Mouse (Mus musculus) hindbrain, embryonic 16.5 days (tissue): ENCODE measurements around the gene Ube2z. TPM values are rescaled to one million over a fixed set of nuclear protein-coding genes. Genes with fewer than 3 reads are reported as not detected.
A peak's percentile ranks its signal among the peaks of the same experiment; 100 is the strongest.

Experiments
- ATAC-seq: fragments of 200-750 bp; cut with Nextera tagmentation; 2 replicates; pipeline ENCODE4 v1.8.0; 2017; ENCODE audit warnings: moderate TSS enrichment, moderate library complexity
- H3K27ac ChIP-seq: fragments of 300-500 bp; sonication (generic); 2 replicates; pipeline ENCODE4 v1.5.1; 2014; ENCODE audit warnings: low read depth, mild to moderate bottlenecking, control low read depth, low read length, moderate library complexity
- H3K27me3 ChIP-seq: fragments of 300-500 bp; sonication (generic); replicated peaks from 2 replicates; pipeline ENCODE4 v1.6.1; 2014; ENCODE audit warnings: low read length; ENCODE audit not compliant: control insufficient read depth, insufficient read depth
- H3K36me3 ChIP-seq: fragments of 300-500 bp; sonication (generic); 2 replicates; pipeline ENCODE4 v1.6.1; 2014; ENCODE audit warnings: mild to moderate bottlenecking, low read length, moderate library complexity, mixed read lengths; ENCODE audit not compliant: control insufficient read depth, insufficient read depth
- H3K4me1 ChIP-seq: fragments of 300-500 bp; sonication (generic); 2 replicates; pipeline ENCODE4 v1.6.1; 2014; ENCODE audit warnings: low read depth, low read length; ENCODE audit not compliant: control insufficient read depth, insufficient read depth
- H3K4me2 ChIP-seq: fragments of 300-500 bp; sonication (generic); 2 replicates; pipeline ENCODE4 v1.6.1; 2014; ENCODE audit warnings: mild to moderate bottlenecking, low read length, control low read depth, moderate library complexity
- H3K4me3 ChIP-seq: fragments of 300-500 bp; sonication (generic); 2 replicates; pipeline ENCODE4 v1.5.1; 2014; ENCODE audit warnings: mild to moderate bottlenecking, low read length, control low read depth, moderate library complexity
- H3K9ac ChIP-seq: fragments of 300-500 bp; sonication (generic); 2 replicates; pipeline ENCODE4 v1.6.1; 2014; ENCODE audit warnings: low read depth, mild to moderate bottlenecking, control low read depth, low read length, moderate library complexity
- H3K9me3 ChIP-seq: fragments of 300-500 bp; sonication (generic); 2 replicates; pipeline ENCODE4 v1.6.1; 2014; ENCODE audit warnings: mild to moderate bottlenecking, low read length, moderate library complexity; ENCODE audit not compliant: control insufficient read depth
- WGBS: fragments of 180-500 bp; shearing (Covaris S2); extraction: QIAGEN DNeasy Blood & Tissue Kit; methylation state at CpG from one replicate; pipeline ENCODE4 v1.1.7; 2014; 5-methylcytosine and 5-hydroxymethylcytosine counted together
- polyA plus RNA-seq: library from polyadenylated mRNA; unstranded; fragments of >200 nt; fragmentation: Nextera tagmentation; extraction: Ambion mirVana; gene quantifications from 2 replicates; pipeline ENCODE4 v1.2.1, GENCODE M21; 2015

Ube2z gene
- polyA plus RNA-seq, 1 experiment from 2014 or later = 37.5 TPM

GRCm38 (mm10) chr11:96082682-96083081 lies 17.5 kb upstream of the Ube2z start:
- H3K27me3 ChIP-seq = no peaks in the 10 kb centered on the region
- no peak overlapping the region for H3K4me2 ChIP-seq
- H3K9ac ChIP-seq = no peak overlapping the region
- H3K9me3 ChIP-seq = no peaks in the 10 kb centered on the region
- no peak overlapping the region for H3K4me3 ChIP-seq
- no peaks in the 10 kb centered on the region for H3K36me3 ChIP-seq
- no peak overlapping the region for H3K27ac ChIP-seq
- H3K4me1 ChIP-seq = no peaks in the 10 kb centered on the region
- 76% methylated on average over 3 of the region's 3 CpGs for WGBS
- ATAC-seq = no peak

- H3K9ac ChIP-seq = no peak overlapping the region
- peaks cover 2% of the 10 kb centered on the region; the same call in 1 of the 2 replicates for H3K4me1 ChIP-seq
- H3K27ac ChIP-seq = no peak overlapping the region
- no peaks in the 10 kb centered on the region for H3K27me3 ChIP-seq
- H3K4me3 ChIP-seq = no peak overlapping the region
- H3K36me3 ChIP-seq = no peaks in the 10 kb centered on the region
- H3K9me3 ChIP-seq = no peaks in the 10 kb centered on the region
- WGBS = 82% methylated on average over 5 of the region's 5 CpGs
- H3K4me2 ChIP-seq = no peak overlapping the region
- no peak for ATAC-seq
Measured at GRCm38 (mm10) chr11:96080736-96081135, 15.5 kb upstream of the Ube2z start.

- Histone ChIP-seq H3K27ac (peak overlapping the region; percentile 85), H3K27me3 (no peaks in the 10 kb centered on the region), H3K36me3 (peaks cover 3% of the 10 kb centered on the region), H3K4me3 (peak overlapping the region; percentile 77), H3K4me2 (peak overlapping the region; percentile 75), H3K4me1 (peaks cover 15% of the 10 kb centered on the region), H3K9ac (peak overlapping the region; percentile 55; the same call in 1 of the 2 replicates), H3K9me3 (no peaks in the 10 kb centered on the region)
- ATAC-seq = no peak
- 69% methylated on average over 13 of the region's 13 CpGs for WGBS
Measured at GRCm38 (mm10) chr11:96076221-96077105, 11.3 kb upstream of the Ube2z start.

DNA sequence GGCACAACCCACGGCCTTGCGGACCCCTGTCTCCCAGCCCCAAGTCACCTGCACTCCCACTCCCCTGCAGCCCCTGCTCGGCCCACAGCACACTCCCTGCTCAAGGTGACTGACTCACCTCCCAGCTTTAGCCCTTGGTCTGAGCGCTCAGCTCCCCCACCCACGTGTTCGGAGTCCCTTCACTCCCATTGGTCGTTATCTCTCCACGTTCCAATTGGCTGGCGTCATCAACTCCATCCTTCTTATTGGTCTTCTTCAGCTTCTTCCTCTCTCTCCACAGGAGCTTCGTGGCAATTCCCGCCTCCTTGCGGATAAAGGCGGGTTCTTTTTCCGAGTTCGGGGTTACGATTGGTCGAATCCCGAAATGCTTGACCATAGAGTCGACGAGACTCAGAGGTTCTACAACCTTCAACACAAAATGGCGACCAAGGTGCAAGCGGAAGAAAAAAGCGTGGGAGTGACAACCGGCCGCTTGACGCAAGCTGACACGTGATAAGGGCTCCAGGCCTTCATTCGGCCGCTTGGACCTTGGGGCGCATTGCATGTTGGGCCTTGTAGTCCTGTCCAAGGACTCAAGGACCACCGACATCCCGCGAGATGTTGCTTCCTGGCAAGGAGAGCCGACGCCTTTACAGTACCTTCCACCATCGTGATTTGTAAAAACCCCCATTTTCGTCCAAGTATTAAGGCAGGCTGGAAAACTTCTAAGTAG lies 10.5 kb upstream of the Ube2z start, which contains the start of gene Atp5g1:
Gene Atp5g1 (minus strand): TSS at position 162 of the 712 bp plus-strand sequence.
- Histone ChIP-seq H3K4me2 (peak within 1 kb of the TSS; percentile 83), H3K9ac (peak within 1 kb of the TSS; percentile 80), H3K4me3 (peak within 1 kb of the TSS; percentile 77), H3K9me3 (no peaks in the 10 kb centered on the region), H3K27ac (peak within 1 kb of the TSS; percentile 85), H3K27me3 (no peaks in the 10 kb centered on the region), H3K36me3 (peaks cover 7% of the 10 kb centered on the region), H3K4me1 (peaks cover 15% of the 10 kb centered on the region)
- ATAC-seq = peak; percentile 98
- WGBS = under 1% methylated on average over 37 of the region's 37 CpGs

DNA sequence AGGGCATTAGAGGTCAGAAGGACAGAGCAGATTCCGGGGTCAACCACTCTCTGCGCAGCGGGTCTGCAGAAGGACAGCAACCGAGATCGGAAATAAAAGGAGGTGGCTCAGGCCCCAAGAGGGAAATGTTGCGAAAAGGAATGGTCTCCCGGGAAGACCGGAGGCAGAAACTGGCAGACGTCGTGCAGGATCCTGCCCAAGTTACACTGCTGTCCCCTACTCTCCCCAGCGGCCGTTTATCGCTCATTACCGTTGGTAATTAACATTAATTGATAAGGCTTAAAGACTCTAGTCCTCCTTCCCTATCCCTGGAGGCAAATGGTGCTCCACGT lies 10.0 kb upstream of the Ube2z start:
- no peak for ATAC-seq
- WGBS = under 1% methylated on average over 15 of the region's 15 CpGs
- H3K27me3 ChIP-seq = no peaks in the 10 kb centered on the region
- H3K27ac ChIP-seq = peak overlapping the region; percentile 79
- H3K4me2 ChIP-seq = peak overlapping the region; percentile 83
- peaks cover 15% of the 10 kb centered on the region for H3K4me1 ChIP-seq
- no peaks in the 10 kb centered on the region for H3K9me3 ChIP-seq
- peak overlapping the region; percentile 77 for H3K4me3 ChIP-seq
- peaks cover 10% of the 10 kb centered on the region for H3K36me3 ChIP-seq
- peak overlapping the region; percentile 80 for H3K9ac ChIP-seq

GRCm38 (mm10) chr11:96074351-96075176 lies 9.4 kb upstream of the Ube2z start:
- peaks cover 10% of the 10 kb centered on the region for H3K36me3 ChIP-seq
- peak overlapping the region; percentile 79 for H3K27ac ChIP-seq
- no peaks in the 10 kb centered on the region for H3K9me3 ChIP-seq
- peaks cover 15% of the 10 kb centered on the region for H3K4me1 ChIP-seq
- 31% methylated on average over 17 of the region's 17 CpGs for WGBS
- H3K9ac ChIP-seq = peak overlapping the region; percentile 80
- H3K4me2 ChIP-seq = peak overlapping the region; percentile 83
- ATAC-seq = no peak
- no peaks in the 10 kb centered on the region for H3K27me3 ChIP-seq
- peak overlapping the region; percentile 77 for H3K4me3 ChIP-seq

DNA sequence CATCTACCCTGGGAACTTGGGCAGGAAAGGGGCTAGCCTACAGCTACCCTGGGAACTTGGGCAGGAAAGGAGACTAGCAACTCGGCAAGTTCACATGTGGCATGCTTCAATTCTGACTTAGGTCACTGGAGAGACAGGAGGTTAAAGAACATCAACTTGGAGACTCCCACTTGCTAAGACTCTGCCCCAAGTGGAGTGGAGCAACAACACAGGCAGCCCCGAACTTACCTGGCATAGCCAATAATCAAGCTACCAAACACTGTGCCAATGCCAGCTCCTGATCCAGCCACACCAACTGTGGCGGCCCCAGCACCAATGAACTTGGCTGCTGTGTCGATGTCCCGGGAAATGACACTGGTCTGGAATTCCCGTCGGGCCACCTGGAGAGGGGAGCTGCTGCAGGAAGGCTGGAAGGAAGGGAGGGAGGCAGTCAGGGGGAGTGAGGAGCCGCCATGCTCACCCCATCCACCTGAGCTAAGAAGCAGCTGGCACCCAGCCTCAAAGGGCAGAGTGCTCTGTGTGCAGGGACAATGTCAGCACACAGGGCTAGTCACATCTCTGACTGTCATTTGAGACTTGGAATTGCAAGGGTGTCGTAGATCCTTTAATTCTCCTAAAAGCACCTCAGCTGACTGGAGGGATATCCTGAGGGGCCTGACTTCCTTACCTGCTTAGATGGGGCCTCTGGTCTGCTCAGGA lies 8.3 kb upstream of the Ube2z start:
- 90% methylated on average over 7 of the region's 9 CpGs for WGBS
- no peak overlapping the region for H3K27ac ChIP-seq
- no peak overlapping the region for H3K4me3 ChIP-seq
- no peak for ATAC-seq
- peaks cover 15% of the 10 kb centered on the region for H3K4me1 ChIP-seq
- peaks cover 10% of the 10 kb centered on the region for H3K36me3 ChIP-seq
- H3K4me2 ChIP-seq = peak overlapping the region; percentile 83
- no peaks in the 10 kb centered on the region for H3K9me3 ChIP-seq
- no peaks in the 10 kb centered on the region for H3K27me3 ChIP-seq
- H3K9ac ChIP-seq = no peak overlapping the region

DNA sequence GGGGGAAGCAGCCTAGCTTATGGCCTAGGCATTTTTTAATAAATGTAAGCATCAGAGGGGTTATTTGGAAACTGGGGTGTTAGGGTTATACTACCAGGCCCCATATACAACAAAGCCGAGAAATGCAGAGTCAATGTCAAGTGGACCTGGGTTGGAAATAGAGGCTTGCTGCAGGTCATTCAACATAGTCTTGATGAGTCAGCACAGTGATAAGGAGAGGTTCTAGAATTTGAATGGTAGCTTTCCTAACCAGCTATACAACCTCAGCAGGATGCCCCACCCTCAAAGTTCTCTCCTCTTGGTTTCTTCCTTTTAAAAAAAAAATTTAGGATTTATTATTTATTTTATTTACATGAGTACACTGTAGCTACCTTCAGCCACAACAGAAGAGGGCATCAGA lies 5.8 kb upstream of the Ube2z start:
- peaks cover 10% of the 10 kb centered on the region for H3K36me3 ChIP-seq
- no peak overlapping the region for H3K27ac ChIP-seq
- no peaks in the 10 kb centered on the region for H3K9me3 ChIP-seq
- H3K27me3 ChIP-seq = no peaks in the 10 kb centered on the region
- H3K9ac ChIP-seq = no peak overlapping the region
- 100% methylated on average over 1 of the region's 1 CpGs for WGBS
- no peak for ATAC-seq
- H3K4me2 ChIP-seq = no peak overlapping the region
- H3K4me1 ChIP-seq = peaks cover 13% of the 10 kb centered on the region
- H3K4me3 ChIP-seq = no peak overlapping the region
